Mouse (Mus musculus): ENCODE measurements around the gene Znrf2. TPM values are rescaled to one million over a fixed set of nuclear protein-coding genes. Genes with fewer than 3 reads are reported as not detected.
"Not testable (repeated sequence)": the region's sequence is repeated elsewhere in the genome, so short reads cannot be mapped to it uniquely, and the experiment has no call there.

The Znrf2 gene
- polyA plus RNA-seq, 1 experiment from 2014 or later: 17.4 TPM

DNA sequence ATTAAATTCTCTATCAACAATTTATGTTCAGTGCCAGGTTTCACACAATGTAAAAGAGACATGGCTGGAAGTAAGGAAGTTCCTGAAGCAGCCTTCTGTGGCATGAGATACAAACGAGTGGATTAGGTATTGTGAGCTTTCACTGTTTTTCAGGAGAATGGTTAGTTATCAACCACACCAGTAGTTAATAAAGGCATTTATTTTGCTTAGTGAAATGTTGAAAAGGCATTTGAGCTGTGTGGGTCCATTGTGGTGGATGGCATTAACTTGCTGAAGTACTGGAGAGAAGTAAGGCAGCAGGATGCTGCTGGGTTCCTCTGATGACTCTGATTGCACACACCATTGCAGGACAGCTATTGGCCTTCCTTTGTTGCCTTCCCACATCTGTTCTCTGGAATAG lies 25.3 kb downstream of the Znrf2 start:
- TF ChIP-seq CTCF (IDR thresholded peaks at IDR 0.05): no peak
- no peak for DNase-seq (ENCODE audit: low read depth, low spot score)
- POLR2A ChIA-PET: interaction anchor here (0.7 to 1.4 kb wide), 2 partner anchors 9 to 506 kb away, joined by 3 to 4 read pairs; no protein-coding TSS in a partner anchor
- CTCF ChIA-PET: interaction anchor here (1.0 to 2.4 kb wide), 5 partner anchors 8 to 22 kb away, joined by 3 to 8 read pairs (median 3); no protein-coding TSS in a partner anchor
- H3K27me3 ChIP-seq: no peaks in the 10 kb centered on the region
- peak; percentile 26 for ATAC-seq
- in situ Hi-C loops (cut with MboI; ENCODE audit: low pct_unique_long_range_greater_than_20kb): no loop called here

DNA sequence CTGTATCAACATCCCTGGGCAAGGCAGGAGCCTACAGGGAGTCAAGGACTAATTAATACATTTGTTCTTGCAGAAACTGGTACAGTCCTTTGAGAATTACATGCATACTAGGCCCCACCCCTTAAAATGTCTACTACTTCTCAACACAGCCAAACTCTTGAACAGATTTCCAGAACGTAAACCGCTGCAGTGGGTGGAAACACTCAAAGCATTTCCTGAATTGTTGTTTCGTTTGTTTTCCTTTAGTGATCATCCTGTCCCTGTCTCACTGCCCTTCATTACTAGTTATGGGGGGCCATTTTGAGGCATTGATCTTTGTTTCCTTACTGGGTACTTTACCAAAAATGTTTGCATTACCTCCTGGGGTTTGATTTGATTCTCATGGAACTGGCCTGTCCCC lies 31.8 kb downstream of the Znrf2 start:
- CTCF ChIA-PET: no interaction called here
- DNase-seq (ENCODE audit: low read depth, low spot score) (no peak), ATAC-seq (no peak)
- TF ChIP-seq CTCF (IDR thresholded peaks at IDR 0.05): no peak
- no peaks in the 10 kb centered on the region for H3K27me3 ChIP-seq
- POLR2A ChIA-PET: no interaction called here
- in situ Hi-C loops (cut with MboI; ENCODE audit: low pct_unique_long_range_greater_than_20kb): no loop called here

DNA sequence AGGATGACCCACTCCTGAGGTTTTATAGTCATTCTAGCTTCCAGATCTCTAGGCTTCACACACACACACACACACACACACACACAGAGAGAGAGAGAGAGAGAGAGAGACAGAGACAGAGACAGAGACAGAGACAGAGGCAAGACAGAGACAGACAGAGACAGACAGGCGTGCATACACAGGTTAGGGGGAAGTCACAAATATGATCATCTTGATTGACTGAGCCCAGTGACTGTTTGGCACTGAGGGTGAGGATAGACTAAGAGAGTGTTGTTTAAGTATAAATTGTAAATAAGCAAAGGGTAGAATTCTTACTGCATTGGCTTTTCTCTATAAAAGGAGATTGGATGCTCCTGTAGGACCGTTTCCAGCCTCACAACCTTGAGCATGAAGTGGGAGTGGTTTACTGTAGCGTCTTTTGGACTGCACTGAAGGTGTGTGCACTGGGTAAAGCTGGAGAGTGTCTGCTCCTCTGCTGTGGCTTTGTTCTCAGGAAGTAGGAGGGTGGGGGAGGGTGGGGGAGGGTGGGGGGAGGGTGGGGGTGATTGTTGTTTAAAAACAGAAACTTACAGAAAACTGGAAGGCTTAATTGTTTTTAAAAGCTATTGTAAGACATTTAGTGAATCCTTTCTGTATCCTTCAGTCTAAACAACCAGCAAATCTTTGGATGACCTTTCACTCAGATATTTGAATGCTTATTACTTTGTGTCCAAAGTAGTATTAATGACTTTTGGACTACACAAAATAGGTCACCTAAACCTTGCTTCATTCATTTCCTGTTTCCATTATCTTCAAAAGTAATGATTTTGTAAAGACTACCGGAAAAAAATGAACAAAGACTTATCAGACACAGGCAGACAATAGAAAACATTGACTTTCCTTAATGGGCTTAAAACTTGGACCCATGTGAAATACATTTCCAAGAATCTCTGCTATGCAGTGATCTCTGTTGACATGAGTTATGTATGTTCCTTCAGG lies 32.8 kb downstream of the Znrf2 start:
- no peak for TF ChIP-seq CTCF (IDR thresholded peaks at IDR 0.05)
- POLR2A ChIA-PET: no interaction called here
- CTCF ChIA-PET: no interaction called here
- in situ Hi-C loops (cut with MboI; ENCODE audit: low pct_unique_long_range_greater_than_20kb): no loop called here
- DNase-seq (ENCODE audit: low read depth, low spot score): no peak
- ATAC-seq: no peak
- no peaks in the 10 kb centered on the region for H3K27me3 ChIP-seq

DNA sequence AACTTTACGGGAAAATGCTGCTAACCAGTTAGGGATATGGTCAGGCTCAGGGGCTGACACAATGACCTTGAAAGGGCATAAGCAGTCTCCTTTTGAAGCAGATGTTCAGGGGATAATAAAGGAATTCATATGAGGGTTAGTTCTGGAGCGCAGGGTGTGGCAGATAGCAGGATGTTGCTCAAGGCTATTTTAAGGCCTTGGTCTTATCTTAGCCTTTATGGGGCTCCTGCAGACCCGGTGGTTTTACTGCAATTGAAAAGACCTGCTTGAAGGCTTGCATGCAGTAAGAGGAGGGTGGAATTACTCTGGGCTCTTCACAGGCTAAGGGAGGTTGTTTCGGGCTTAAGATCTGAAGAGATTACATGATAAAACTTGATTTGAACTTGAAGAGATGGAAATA lies 35.1 kb downstream of the Znrf2 start:
- ChIA-PET CTCF (no interaction called here), POLR2A (no interaction called here)
- in situ Hi-C loops (cut with MboI; ENCODE audit: low pct_unique_long_range_greater_than_20kb): no loop called here
- ATAC-seq (no peak), DNase-seq (ENCODE audit: low read depth, low spot score) (no peak)
- no peak for TF ChIP-seq CTCF (IDR thresholded peaks at IDR 0.05)
- H3K27me3 ChIP-seq: no peaks in the 10 kb centered on the region

DNA sequence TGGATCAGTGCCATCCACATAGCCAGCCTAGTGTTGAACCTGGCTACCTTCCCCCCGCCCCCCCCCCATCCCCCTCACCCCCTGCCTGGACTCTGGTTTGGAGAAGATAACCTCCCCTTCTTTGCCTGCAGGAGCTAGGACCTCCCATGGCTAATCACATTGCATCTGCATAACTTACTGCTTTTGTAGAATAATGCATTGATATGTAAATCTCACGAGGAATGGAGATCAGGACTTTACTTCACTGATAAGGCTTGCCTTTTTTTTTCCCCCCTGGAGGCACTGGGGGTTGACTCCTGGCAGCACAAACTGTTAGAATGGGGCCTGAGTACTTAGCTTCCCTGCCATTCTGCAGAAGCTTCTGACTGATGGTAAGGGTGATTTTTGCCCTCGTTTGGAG lies 36.0 kb downstream of the Znrf2 start:
- no peak for DNase-seq (ENCODE audit: low read depth, low spot score)
- in situ Hi-C loops (cut with MboI; ENCODE audit: low pct_unique_long_range_greater_than_20kb): no loop called here
- no peaks in the 10 kb centered on the region for H3K27me3 ChIP-seq
- ChIA-PET POLR2A (no interaction called here), CTCF (interaction anchor here (1.5 kb wide), 1 partner anchor 22 kb away, joined by 3 read pairs; no protein-coding TSS in a partner anchor)
- no peak for ATAC-seq
- TF ChIP-seq CTCF (IDR thresholded peaks at IDR 0.05): no peak

DNA sequence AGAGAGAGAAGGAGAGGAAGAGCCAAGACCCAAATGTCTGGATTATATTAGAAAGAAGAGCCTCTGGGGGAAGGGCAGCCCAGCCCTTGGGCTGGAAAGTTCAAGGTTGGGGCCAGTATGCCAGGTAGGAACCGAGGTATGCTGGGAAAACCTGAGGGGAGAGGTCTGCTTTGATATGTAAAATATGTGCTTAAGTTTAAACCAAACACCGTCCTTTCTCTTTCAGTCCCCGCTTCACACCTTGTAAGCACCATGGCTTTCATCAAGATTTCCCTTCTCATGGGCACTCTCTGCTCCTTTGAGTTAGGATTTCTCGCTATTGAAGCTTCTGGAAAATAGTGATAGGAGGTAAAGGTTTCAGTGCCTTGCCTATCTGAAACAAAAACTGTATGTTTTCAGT lies 38.1 kb downstream of the Znrf2 start:
- DNase-seq (ENCODE audit: low read depth, low spot score) (no peak), ATAC-seq (no peak)
- CTCF ChIA-PET: interaction anchor here (1.0 kb wide), 1 partner anchor 12 kb away, joined by 3 read pairs; no protein-coding TSS in a partner anchor
- in situ Hi-C loops (cut with MboI; ENCODE audit: low pct_unique_long_range_greater_than_20kb): no loop called here
- H3K27me3 ChIP-seq: no peaks in the 10 kb centered on the region
- POLR2A ChIA-PET: no interaction called here
- TF ChIP-seq CTCF (IDR thresholded peaks at IDR 0.05): no peak

DNA sequence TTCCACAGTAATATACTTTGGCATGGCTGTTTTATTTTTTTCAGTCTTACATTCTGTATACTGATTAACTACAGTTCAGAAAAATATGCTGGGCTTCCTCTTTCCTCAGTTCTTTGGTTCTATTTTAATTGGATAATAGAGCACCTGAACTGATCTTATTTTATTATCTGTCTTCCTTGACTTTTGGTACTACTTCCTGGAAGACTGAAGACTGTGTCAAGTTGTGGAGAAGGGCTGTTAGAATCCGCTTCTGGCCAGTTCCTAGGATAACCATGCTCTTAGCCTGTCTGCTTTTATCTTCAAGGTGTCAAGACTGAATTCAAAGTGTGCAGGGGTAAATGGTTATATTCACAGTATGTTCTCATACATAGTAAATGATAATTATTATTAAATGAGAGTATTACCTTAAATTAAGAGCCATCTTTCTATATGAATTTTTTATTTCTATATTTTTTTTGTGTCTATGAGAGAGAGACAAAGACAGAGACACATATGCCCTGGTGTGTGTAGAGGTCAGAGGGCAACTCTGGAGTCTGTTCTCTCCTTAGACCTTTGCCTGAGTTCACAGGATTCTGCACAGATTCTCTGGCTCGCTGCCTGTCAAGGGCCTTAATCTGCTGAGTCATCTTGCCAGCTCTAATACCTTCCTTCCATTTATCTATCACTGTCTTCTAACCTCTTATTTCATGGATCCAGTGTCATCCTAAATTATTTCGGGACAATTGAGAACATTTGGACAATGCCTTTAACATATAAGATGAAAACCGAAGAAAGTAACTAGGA lies 39.3 kb downstream of the Znrf2 start:
- DNase-seq (ENCODE audit: low read depth, low spot score) (no peak), ATAC-seq (no peak)
- ChIA-PET POLR2A (no interaction called here), CTCF (no interaction called here)
- TF ChIP-seq CTCF (IDR thresholded peaks at IDR 0.05): no peak
- in situ Hi-C loops (cut with MboI; ENCODE audit: low pct_unique_long_range_greater_than_20kb): no loop called here
- no peaks in the 10 kb centered on the region for H3K27me3 ChIP-seq

DNA sequence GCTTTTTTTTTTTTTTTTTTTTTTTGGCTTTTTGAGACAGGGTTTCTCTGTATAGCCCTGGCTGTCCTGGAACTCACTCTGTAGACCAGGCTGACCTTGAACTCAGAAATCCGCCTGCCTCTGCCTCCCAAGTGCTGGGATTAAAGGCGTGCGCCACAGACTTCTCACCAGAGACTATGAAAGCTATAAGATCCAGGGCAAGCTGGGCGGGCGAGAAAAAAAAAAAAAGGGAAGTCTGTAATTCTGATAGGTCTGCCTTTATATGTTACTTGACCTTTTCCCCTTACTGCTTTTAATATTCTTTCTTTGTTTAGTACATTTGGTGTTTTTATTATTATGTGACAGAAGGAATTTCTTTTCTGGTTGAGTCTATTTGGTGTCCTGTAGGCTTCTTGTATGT lies 42.4 kb downstream of the Znrf2 start:
- in situ Hi-C loops (cut with MboI; ENCODE audit: low pct_unique_long_range_greater_than_20kb); ATAC-seq; DNase-seq (ENCODE audit: low read depth, low spot score); CTCF ChIA-PET; H3K27me3 ChIP-seq; POLR2A ChIA-PET: not testable (repeated sequence)

DNA sequence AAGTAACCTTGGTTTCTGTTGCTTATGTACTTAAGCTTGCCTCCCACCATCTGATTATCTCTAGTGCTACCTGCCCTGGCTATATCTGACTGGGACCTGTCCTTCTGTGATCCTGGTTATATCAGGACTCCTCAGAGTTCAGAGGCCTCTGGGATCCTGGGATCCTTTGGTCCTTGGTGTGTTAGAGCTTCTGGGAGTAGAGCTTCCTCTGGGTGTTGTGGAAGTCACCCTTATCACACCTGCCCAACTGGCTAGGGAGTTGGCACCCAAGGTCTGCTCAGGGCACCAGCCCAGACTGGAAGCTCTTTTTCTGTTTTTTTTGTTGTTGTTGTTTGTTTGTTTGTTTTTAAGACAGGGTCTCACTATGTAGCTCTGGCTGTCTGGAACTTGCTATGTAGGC lies 43.5 kb downstream of the Znrf2 start:
- in situ Hi-C loops (cut with MboI; ENCODE audit: low pct_unique_long_range_greater_than_20kb): loop anchor here (5.0 kb wide), 1 partner anchor 43 kb away; the partner anchor contains the start of gene Znrf2
- CTCF ChIA-PET: interaction anchor here (1.0 kb wide), 1 partner anchor 9 kb away, joined by 3 read pairs; no protein-coding TSS in a partner anchor
- TF ChIP-seq CTCF (IDR thresholded peaks at IDR 0.05): no peak
- no peaks in the 10 kb centered on the region for H3K27me3 ChIP-seq
- no peak for ATAC-seq
- POLR2A ChIA-PET: no interaction called here
- DNase-seq (ENCODE audit: low read depth, low spot score): no peak

DNA sequence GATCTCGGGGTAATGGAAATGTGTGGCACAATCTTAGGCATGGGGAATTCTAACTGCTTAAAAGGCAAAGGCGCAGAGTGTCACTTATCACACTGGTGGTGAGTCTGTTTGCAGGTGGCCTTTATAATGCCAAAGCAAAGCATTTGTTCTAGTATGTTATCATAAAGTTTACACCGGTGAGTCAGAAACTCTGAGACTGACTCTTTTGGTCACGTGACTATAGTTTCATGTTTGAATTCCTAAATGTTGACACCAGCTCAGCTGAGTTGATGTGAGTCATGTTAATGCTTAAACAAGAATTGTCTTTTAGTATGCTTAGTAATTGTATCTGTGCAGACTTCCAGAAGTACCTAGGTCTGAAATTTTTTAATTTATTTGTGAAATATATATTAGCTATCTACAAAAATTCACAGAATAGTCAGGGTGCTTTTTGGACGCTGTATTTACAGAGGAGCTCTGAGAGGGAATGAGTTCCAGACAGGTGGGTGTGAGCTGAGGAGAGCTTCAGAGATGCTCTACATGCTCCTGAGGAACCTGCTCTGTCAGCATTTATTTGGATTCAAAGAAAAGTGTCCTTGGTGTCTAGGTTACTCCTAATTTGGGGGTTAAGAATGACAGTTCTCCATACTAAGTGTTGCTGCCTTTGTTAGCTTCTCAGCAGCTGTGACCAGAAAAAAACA lies 50.2 kb downstream of the Znrf2 start:
- in situ Hi-C loops (cut with MboI; ENCODE audit: low pct_unique_long_range_greater_than_20kb): no loop called here

More for the DNA sequence above, 50.2 kb downstream of the Znrf2 start:
- ChIA-PET CTCF (interaction anchor here (0.7 to 1.6 kb wide), 3 partner anchors 10 to 150 kb away, joined by 3 to 7 read pairs (median 3); no protein-coding TSS in a partner anchor), POLR2A (no interaction called here)
- no peak for TF ChIP-seq CTCF (IDR thresholded peaks at IDR 0.05)
- H3K27me3 ChIP-seq: no peaks in the 10 kb centered on the region
- DNase-seq (ENCODE audit: low read depth, low spot score): peak; percentile 79
- ATAC-seq: peak; percentile 79

Measured in Patski (cell line).